Mouse (Mus musculus): ENCODE measurements around the gene Rbfox3.

Rbfox3 gene

GRCm38 (mm10) chr11:118881786-118882495, 29.5 kb downstream of the Rbfox3 start:
- DNase-seq (ENCODE audit: low spot score), result no peak

DNA sequence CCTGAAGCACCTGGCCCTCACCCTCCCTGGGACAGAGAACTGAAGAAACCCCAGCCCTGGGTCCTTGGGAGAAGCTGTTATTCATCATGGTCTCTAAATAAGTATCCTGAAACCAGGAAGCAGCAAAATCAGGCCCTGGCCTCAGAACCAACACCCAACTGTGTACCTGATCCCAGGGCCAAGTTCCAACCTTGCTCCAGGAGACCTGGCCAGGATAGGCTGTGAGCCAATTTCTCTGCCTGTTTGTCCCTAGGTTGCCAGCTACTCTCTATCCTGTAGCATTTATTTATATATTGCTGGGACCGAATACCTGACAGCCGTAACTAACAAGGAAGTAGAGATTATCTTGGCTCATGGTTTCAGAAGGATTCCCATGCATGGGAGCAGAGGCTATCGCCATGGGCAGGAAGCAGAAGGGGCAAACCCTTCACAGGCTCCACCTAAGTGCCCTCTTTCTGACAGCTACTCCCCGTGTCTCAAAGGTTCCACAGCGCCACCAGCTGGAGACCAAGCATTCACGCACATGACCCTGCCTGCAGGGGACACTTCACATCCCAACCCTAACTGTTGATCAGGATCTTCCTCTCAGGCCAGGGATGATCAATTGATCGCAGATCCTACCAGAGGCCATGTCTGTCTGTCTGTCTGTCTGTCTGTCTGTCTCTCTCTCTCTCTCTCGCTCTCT, 31.8 kb downstream of the Rbfox3 start:
- no peak for DNase-seq (ENCODE audit: low spot score)

- no peak for DNase-seq (ENCODE audit: low spot score)
These were observed 32.7 kb downstream of the Rbfox3 start for GRCm38 (mm10) chr11:118878605-118879245.

GRCm38 (mm10) chr11:118875243-118875897, 36.0 kb downstream of the Rbfox3 start:
- DNase-seq (ENCODE audit: low spot score), result no peak

DNA sequence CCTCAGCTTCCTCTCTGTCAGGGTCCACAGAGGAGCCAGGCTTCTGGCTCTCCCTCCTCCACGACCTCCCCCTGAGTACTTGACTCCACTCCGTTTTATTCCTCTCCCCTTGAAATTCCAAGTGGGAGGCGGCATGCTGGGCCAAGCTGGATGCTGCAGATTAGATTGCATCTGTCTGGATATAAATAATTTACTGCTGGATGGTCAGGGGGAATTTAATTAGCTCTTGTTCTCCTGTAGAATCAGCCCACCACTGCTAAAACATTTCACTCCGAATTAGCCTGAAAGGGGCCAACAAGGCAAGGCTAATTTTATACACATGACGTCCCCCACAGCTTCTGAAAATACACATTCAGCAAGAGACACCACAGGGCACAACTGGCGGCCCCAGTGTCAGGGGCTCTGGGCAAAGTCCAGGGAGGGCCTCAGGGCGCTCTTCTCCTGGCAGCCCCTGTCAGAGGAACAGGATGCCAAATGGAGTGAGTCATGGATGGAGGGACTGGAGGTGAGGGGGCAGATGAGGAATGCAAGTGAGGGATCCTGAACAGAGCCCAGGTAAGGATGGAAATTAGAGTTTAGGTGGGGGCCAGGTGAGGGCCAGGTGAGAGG, 36.8 kb downstream of the Rbfox3 start:
- no peak for DNase-seq (ENCODE audit: low spot score)

- no peak for DNase-seq (ENCODE audit: low spot score)
These were observed 37.4 kb downstream of the Rbfox3 start for GRCm38 (mm10) chr11:118874022-118874421.

DNA sequence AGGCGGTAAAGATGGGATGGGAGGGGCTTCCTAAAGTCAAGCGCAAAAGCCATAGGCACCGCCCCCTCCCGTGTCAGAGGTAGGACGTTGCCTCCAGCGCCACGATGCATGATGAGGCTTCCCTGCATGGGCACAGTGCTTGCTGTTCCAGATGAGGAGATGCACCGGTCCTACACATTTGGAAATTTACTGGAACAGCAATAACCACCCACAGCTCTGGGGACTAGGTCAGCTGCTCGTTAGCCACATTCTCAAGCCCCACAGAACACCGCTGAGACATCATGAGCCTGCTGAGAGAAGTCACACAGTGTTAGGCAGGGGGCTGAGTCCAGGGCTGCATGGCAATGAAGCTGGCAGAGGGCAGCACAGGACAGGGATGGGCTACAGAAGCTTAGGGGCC, 39.9 kb downstream of the Rbfox3 start:
- DNase-seq (ENCODE audit: low spot score), result no peak

DNA sequence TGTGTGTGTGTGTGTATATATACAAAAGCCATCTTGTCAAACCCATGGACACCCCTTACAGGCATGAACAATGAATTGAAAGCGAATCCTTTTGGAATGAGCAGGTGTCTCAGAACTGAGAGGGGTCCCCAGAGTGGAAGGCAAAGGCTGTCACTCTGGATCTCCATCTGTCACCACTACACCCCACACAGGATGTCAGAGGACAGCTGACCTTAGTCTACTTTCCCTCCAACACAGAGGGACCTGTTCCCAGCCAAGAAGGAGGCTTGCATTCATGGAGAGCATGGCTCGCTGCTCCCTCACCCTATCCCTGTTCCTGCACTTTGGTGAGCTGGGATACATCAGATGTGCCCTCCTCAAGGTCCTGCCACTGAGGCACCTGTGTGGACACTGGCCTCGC, 48.0 kb downstream of the Rbfox3 start:
- DNase-seq (ENCODE audit: low spot score), result no peak

- no peak for DNase-seq (ENCODE audit: low spot score)
These were observed 49.5 kb downstream of the Rbfox3 start for GRCm38 (mm10) chr11:118861801-118862431.

DNA sequence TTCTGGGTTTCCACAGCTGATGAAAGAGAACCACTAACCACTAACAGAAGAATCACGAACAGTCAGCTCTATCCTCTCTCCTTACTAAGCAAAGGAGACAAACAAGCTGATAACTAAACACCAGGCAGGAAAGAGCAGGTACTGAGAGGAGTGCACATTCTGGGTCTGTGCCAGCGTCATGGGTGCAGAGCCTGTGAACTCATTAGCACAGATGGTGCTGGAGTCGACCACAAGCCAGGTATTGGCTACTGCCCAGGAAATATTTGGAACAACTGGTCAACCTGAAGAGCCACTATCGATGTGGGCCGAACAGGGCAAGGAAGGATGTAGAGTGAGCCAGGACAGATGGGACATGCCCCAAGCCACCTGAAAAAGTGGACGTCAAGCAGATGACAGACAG, 50.2 kb downstream of the Rbfox3 start:
- no peak for DNase-seq (ENCODE audit: low spot score)

DNA sequence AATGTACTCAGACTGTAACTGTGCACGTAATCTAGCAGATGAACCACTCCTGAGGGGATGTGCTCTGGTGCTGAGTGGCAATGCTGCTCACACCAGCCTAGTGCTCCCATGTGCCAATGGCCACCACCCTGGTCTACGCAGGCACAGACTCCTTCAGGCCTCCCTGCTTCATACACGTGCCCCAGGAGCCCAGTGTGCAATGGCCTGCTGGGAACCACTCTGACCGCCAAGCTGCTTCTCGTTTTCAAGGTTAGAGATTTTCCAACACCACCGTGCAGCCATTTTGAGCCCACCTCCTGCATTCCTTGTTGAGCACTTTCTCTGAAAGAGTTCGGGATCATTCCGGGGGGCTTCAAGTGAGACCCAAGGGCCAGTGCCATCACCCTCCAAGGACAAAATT, 50.6 kb downstream of the Rbfox3 start:
- DNase-seq (ENCODE audit: low spot score), result no peak

DNA sequence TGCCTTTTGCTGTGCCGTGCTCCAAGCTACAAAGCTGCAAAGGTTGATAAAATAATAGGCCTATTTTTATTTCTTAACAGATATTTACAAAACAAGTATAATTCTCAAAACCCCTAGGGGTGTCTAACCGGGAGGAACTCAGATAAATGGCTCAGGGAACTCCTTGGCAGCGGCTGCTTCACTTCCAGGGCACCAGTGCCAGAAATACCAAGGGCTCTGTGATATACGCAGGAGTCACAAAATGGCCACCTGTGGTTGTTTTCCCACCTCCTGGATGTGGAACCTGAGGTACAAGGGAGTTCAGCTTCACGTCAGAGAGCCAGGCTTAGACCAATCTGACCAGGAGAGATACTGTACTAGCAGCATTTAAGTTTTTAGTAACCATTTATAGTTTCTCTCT, 51.6 kb downstream of the Rbfox3 start:
- no peak for DNase-seq (ENCODE audit: low spot score)

DNA sequence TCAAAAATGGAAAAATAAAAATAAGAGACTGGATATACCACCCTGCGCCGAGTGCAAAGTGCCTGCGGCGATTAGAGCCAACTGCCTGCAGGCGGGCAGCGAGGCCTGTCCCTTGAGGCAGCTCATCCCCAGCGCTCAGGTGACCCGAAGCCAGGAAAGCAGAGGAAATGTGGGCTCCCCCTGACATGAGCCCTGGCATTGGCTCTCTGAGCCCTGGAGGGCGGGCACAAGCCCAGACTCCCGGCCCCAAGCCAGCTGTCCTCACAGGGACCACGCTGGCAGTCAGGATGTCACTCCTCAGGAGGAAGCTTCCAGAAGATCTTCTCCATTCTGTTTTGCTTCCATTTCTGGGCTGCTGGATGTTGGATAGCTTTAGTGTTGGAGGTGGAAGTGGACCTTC, 53.1 kb downstream of the Rbfox3 start:
- no peak for DNase-seq (ENCODE audit: low spot score)

DNA sequence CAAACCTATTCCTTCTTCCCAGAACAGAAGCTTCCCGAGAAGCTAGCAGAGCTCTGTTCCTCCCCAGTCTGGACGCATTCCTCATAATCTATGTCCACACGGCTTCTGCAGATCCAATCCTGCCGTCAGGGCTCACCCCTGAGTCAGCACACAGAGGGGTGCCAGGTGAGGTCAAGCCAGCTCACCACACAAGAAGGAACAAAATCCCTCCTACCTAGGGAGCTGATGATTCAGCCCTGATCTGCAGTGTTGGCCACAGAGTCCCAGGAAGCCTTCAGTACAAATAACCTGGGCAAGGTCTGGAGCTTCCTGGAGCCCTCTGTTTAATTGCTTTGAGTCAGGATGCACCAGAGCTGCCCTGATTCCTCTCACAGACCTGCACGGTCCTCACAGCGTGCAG, 60.0 kb downstream of the Rbfox3 start:
- DNase-seq (ENCODE audit: low spot score), result no peak

DNA sequence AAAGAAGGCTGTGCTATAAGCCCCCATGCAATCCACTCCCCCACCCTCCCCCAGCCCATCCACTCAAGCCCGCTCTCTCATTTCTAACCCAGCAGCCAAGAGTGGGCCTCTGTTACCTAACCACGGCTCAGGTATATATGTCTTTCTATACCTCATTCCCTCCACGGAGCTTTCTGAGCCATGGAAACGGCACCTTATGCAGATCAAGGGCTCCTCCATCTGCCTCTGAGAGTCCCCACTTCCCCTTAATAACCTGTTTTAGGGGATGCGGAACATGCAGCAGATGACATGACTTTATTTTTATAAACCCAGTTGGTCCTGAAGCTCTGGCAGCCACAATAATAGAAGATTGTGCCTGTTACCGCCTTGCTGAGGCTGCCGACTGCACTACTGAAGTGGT, 63.4 kb downstream of the Rbfox3 start:
- no peak for DNase-seq (ENCODE audit: low spot score)

DNA sequence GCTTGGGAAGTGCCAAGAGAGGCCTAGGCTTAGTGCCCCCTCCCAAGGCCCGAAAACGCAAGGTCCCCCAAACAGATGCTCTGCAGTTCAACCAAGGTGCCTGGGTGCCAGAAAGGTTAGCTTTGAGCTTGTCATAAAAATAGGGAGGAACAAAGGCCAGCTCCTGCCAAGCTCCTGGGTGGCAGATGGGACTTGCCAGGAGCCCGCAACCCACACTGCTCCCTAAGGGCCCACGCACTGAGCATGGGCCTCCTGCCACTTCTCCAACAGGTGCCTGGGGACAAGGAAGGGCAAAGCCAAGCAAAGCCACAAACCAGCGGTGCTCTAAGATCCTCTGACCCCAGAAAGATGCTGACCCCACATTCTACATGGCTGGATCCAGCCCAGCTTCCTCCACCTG, 70.4 kb downstream of the Rbfox3 start:
- no peak for DNase-seq (ENCODE audit: low spot score)

DNA sequence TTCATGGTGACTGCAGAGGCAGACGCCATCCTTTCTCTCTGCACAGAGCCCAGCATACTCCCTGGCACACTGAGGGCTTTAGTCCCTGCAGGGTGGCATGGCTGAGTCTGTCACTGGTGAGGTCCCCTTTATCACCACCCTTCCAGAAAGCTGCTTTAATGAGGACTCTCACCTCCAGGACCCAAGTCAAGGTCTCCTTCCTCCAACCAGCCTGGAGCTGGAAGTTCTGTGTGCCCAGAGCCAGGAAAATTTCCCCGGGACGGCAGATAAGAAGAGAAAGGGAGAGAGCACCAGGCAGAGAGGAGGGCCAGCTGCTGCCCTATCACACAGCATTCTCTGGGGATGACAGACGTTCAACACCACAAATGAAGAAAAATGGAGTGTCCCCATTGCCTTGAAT, 73.2 kb downstream of the Rbfox3 start:
- DNase-seq (ENCODE audit: low spot score), result no peak

DNA sequence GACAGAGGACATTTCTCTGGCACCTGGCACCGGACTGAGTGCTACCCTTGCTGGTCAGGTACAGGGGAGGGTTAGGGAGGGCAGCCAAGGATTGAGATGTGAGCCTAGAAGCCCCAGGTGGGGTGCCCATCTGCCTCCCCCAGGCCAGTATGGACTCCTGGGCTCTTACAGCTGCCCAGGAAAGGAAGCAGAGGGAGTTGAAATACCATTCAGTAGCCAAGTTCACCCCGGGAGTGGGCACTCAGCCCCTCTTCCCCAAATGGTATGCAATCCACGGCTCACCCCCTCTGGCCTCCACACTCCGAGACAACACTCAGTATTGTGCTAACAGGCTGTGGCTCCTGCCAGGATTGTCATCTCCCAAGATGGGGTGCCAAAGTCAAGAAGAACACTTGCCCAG, 74.5 kb downstream of the Rbfox3 start:
- no peak for DNase-seq (ENCODE audit: low spot score)

DNA sequence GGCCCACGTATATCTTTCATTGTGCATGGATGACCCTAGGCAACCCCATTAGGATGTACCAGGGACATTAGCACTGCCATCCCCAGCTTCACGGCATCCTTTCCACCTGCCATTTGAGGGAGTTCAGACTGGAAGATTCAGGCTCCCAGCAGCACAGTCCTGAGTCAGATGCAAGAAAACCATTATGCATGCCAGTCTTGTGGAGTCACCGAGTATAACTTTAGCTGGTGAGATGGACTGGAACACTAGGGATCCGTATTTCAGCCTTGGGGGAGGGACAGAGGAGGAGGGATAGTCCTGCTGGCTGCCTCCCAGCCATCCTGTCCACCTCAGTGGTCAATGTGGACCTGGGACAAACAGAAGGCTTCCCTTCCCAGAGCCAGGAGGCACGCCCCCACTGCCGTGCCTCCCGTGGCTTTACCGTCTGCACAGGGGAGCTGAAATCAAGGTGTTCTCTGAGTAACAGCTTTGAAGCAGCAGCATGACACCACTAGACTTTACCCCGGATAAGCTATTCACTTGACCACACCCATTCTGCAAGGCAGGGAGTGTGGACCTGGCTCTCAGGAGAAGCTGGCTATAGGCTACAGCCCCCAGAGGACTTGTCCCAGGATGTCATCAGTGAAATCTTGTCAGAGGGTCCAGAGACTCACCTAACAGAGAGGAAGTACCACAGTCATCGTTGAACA, 78.5 kb downstream of the Rbfox3 start:
- no peak for DNase-seq (ENCODE audit: low spot score)

DNA sequence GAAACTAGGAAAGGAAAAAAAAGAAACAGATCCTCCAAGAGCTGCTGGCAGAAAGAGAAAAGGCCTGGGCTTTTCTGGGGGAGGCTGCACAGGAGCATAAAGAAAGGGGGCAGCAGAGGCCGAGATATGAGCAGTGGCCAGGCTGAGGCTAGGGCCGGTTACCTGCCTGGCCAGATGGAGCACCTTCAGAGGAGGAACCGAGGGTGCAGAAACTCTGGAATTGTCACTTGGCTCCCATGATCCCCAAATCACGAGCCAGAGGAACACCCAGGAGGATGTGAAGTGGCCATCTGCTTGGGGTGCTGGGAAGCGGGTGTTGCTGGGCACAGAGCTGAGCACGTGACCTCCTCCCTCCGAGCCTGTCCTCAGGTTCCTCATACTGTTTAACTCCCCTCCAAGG, 79.7 kb downstream of the Rbfox3 start:
- no peak for DNase-seq (ENCODE audit: low spot score)
